Mouse (Mus musculus) cerebellum, adult 11-12 months (tissue): ENCODE data around the gene 0610010K14Rik.

ENCODE experiments used
- DNase-seq: peaks from one replicate; pipeline ENCODE4 v3.0.0; 2022

Gene 0610010K14Rik

GRCm38 (mm10) chr11:70214191-70214855 is 23.4 kb downstream of the 0610010K14Rik start:
- peak; percentile 80 for DNase-seq

GRCm38 (mm10) chr11:70213736-70214135 is 24.0 kb downstream of the 0610010K14Rik start:
- peak; percentile 90 for DNase-seq

GRCm38 (mm10) chr11:70212896-70213295 is 24.8 kb downstream of the 0610010K14Rik start:
- DNase-seq, result peak; percentile 71

GRCm38 (mm10) chr11:70212423-70212822 is 25.3 kb downstream of the 0610010K14Rik start, which contains the start of gene Slc16a11:
TSS of gene Slc16a11 (plus strand) at chr11:70212752.
- DNase-seq, result peak; percentile 61

- no peak for DNase-seq
These were observed 25.7 kb downstream of the 0610010K14Rik start for GRCm38 (mm10) chr11:70211972-70212371.

- DNase-seq, result no peak
These were observed 27.0 kb downstream of the 0610010K14Rik start for GRCm38 (mm10) chr11:70210681-70211080.

GRCm38 (mm10) chr11:70208778-70209388 is 28.8 kb downstream of the 0610010K14Rik start:
- DNase-seq, result no peak

GRCm38 (mm10) chr11:70207283-70207682 is 30.4 kb downstream of the 0610010K14Rik start:
- no peak for DNase-seq

GRCm38 (mm10) chr11:70206801-70207200 is 30.9 kb downstream of the 0610010K14Rik start:
- no peak for DNase-seq

- DNase-seq, result peak; percentile 62
These were observed 36.0 kb downstream of the 0610010K14Rik start for GRCm38 (mm10) chr11:70201691-70202090.

GRCm38 (mm10) chr11:70200036-70200608 is 37.6 kb downstream of the 0610010K14Rik start:
- no peak for DNase-seq

- no peak for DNase-seq
These were observed 38.6 kb downstream of the 0610010K14Rik start for GRCm38 (mm10) chr11:70199107-70199506.

GRCm38 (mm10) chr11:70198332-70198731 is 39.4 kb downstream of the 0610010K14Rik start:
- no peak for DNase-seq

- no peak for DNase-seq
These were observed 44.1 kb downstream of the 0610010K14Rik start for GRCm38 (mm10) chr11:70193354-70194285.

GRCm38 (mm10) chr11:70192157-70192556 is 45.6 kb downstream of the 0610010K14Rik start:
- no peak for DNase-seq

- no peak for DNase-seq
These were observed 46.5 kb downstream of the 0610010K14Rik start for GRCm38 (mm10) chr11:70191188-70191587.

GRCm38 (mm10) chr11:70189319-70190134 is 48.2 kb downstream of the 0610010K14Rik start:
- no peak for DNase-seq
